Mouse (Mus musculus) adrenal gland, adult 18-20 months (tissue): ENCODE measurements at regions not wholly inside any gene's neighbourhood (a gene's known extent, or its start where the extent isn't known, plus 50 kb on each side); places are given as distances from the start of the nearest gene placed in this dataset.

Experiments
- DNase-seq, 2 experiments: peaks; one replicate each; pipeline ENCODE4 v3.0.0; 2021 to 2022; ENCODE audit warnings: low spot score in 2 of 2

DNA sequence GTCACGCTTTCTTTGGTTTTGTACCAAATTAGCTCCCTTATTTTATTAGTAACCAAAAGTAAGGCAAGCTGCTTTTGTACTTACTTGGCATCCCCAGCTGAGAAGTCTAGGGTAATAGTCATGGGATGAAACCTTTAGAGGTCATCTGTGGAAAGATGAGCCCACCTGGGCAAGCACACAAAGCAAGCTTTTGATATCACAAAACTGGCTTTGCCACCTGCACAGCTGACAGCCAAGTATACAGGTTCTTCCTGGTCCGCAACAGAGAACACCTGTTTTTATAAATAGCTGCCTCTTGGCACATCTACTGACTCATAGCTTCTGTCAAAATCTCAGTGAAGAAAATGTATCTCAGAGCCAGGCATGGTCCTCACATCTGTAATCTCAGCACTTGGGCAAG lies 197.2 kb downstream of the Arl4a start:
- DNase-seq = no peak

DNA sequence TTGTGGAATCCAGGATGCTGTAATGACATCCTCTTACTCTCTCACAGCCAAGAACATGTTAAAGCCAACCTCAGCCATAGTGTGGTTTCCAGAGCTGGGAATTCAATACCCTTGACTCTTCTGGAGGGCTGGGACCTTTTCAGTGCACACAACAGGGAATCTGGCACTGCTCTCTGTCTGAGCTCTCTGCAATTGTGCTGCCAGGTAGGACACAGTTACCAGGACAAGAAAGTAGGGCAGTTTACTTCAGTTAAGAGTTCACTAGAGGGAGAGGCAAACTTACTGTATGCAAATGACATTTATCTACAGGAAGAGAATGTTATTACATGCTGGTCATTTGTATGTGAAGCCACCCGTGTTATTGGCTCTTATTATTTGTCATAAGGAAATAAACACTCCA lies 197.6 kb downstream of the Arl4a start:
- DNase-seq = no peak

DNA sequence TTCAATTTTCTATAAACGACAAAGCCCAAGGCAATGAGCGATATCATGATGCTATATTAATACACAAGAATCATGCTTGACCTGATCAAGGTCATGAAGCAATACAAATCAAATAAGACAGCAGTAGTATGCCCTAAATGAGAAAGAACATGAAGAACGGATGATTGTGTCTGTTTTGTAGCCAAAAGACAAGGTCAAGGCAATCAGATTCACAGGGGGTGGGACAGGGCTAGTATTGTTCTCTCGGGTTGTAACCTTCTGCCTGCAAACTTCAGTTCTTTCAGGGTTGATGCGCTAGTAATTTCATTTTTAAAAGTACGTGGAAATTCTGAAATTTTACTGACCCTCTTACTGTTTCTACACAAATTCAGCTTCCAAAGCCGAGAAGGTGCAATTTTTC lies 206.7 kb downstream of the Arl4a start:
- DNase-seq = no peak

DNA sequence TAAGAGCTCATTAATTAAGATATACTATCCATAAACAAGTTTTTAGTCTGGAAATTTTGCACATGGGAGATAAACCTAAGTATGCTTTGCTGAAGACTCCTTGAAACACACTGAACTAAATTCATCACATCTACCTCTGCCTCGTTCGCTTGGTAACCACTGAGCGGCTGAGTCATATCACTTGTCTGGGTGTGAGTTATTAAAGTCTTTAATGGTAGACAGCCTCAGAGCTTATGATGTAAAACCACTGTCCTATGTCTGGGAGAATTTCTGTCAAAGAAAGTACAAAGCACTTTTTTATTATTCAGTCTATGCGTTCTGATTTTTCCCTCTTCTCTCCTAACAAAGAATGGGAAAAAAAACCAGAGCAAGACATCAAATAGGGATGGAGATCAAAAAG lies 207.3 kb downstream of the Arl4a start:
- DNase-seq = no peak

DNA sequence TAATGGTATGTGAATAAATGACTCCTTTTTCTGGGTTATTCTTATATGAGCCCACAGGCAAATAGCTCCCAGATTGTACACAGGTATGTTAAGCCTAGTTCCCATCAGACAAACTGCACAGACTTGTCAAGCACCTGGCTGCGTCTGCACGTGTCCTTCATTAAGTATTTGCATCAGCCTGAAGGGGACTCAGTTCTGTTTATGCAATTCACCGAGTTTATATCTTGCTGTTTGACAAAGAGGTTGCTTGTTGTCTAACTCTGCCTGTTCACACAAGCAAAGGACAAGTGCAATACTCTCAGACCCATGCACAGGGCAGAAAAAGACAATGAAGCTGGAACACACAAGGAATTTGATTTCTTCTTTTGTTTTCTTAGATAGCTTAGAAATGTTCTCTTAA lies 215.2 kb downstream of the Arl4a start:
- no peak for DNase-seq

DNA sequence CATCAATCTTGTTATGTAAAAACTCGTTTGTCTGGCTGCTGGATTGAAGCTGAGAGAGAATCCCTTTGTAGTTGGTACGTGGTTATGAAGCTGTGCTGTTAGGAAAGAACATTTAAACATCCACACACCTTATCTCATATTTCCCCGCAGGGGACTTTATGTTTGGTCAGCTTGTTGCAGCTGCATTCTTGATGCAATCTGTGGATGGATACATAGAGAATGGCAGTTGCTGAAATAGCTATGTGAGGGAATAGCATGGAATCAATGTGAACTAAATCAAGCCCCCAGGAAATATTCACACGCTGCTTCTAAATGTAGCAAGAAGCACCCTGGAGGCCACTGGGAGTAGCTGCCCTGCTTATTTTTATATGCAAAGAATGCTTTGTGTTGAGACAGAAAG lies 236.3 kb downstream of the Arl4a start:
- no peak for DNase-seq

DNA sequence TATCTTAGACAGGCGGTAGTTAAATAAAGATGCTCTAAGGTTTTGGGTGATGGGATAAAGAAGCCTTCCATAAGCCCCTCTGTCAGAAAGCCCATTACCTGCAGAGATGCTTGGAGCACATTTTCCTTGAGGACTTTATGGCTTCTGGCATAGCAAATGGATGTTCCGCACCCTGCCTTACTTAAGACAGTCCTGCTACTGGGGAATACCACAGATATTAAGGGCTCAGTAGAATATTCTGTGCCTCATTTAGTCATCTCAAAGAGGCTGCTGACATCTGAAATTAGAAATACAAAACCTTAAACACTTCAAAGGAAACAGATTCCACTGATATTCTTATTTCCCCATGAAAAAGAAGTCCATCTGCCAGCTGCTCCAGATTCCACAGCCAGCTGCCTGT lies 240.0 kb downstream of the Arl4a start:
- no peak for DNase-seq

DNA sequence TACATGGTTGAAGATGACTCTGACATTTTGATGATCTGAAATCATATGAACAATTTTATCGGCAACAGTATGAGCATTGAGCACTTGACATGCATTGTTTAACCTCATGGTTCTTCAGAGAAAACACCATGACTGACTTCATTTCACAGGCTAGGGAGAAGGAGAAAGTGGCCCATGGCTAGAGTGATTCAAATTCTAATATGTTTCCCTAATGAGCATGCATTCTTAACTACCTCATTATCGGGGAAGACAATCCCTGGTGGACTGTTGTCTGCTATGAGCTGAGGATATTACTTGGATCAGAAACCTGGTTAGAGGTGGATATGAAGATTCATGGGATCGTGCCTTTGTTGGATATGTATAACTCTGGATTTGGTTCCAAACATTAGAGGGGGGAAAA lies 240.9 kb downstream of the Arl4a start:
- DNase-seq = no peak

DNA sequence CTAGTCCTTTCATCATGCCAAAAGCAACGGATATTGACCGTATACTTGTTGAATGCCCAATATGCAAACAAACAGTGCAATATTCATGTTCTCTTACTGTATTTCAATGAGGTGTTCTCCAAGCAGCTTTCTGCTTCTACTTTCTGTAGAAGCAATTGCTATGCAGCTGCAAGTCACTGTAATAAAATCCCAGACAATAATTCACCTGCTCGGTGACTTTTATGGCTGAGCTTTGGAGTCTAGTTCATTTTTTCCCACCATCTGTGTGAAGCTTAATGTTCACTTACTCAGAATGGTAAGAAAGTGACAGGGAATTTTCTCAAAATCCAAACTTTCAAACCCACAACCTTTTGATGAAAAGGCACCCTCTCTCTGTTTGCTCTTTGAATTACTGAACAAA lies 252.8 kb downstream of the Arl4a start:
- DNase-seq = no peak

DNA sequence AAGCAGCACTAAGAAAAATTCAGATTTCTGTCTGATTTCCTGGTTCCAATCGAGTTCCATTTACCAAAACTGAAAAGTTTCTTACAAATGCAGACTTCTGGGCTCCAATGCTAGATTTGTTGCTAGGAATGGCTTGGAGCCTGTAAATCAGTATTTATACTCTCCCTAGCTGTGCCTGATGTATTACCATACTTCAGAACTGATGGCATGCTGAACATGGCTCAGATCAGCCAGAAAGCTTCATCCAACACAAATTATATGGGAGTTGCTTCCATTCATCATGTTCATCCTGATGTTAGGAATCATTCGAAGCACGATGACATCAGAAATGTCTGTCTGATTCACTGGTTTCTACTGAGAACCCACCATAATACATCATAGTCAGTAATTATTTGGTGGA lies 253.3 kb downstream of the Arl4a start:
- DNase-seq = no peak

DNA sequence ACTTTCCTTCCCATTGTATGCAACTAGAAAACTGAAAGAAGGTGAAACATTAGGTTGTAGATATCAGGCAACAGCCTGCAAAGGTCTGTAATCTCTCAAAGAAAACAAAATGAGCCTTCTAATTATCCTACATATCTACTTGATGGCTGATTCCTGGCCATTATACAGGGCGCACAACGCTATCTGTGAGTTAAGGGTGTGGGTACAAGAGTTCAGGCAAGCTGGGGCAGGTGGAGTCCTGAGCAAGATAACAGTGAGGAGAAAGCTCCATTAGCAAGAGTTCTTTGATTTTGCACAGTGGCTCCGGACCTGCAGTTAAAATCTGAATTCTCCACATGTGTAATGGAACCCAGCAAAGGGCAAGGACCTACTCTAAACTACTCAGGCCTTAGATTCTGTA lies 261.7 kb downstream of the Arl4a start:
- DNase-seq = no peak

DNA sequence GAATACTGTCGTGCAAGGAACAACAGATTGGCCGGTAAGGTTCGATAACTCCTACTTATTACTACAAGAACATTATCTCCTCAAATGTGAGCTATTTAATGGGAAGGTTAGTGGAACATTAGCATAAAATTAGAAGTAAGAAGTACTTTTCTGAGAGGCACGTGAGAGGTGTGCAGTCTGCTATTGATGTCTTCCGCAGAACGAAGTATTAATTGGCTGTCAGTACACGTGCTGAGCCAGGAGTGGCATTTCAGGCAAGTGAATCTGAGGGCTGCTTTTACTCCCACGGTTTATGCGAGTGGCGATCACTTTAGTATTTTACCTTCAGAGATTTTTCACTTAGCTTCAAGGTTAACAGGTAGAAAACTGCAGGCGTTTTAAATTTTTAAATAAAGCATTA lies 270.8 kb downstream of the Arl4a start:
- no peak for DNase-seq

DNA sequence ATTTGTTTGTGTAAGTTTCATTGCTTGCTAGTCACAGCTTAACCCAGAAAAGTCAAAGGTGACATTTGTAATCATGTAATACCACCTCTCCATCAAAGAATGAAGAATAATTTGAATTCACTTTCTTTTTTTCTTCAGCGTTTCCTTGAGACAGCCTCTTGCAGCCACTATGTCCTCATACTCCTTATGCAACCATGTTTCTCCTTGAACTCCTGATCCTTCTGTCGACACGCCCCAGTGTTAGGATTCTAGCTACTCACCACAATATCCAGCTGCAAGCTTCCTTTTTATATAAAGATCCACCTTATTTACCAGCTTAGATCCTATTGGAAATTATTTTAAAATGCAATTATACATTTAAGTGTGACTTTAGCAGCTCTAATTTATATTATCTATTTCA lies 274.3 kb downstream of the Arl4a start:
- DNase-seq = no peak

DNA sequence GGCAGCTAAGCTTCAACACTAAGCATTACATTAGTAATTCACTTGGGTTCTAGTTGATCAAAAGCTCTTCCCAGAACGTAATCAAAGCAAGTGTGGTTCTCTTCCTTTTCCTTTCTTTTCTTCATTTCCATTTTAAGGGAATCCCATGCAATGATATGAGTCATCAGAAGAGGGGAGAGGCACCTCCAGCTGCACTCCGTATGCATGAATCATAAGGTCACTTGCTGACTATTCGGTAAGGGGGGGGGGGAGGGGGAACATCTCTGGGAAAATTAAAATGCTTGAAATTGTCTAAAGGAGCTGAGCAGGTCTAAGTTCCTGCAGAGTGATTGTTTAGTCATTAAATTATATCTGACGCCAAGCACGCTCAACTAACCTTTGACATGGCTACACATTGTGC lies 275.9 kb downstream of the Arl4a start:
- no peak for DNase-seq

DNA sequence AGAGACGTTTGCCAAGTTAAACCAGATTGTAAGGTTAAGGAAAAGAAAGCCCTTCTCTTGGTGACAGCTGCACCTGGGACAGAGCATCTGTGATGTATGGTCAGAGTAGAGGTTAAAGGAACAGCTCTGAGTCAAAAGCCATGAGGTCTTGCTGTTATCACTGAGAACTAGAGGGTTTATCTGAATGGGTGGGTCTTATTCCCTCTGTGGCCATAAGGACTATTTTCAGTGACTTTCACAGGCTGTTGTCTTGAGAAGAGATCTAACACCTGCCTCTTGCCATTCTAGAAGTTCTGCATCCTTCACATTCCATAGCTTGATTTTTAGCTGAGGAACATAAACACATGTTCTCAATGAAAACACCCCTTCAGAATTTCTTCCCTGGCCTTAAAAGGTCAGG lies 276.5 kb downstream of the Arl4a start:
- no peak for DNase-seq

DNA sequence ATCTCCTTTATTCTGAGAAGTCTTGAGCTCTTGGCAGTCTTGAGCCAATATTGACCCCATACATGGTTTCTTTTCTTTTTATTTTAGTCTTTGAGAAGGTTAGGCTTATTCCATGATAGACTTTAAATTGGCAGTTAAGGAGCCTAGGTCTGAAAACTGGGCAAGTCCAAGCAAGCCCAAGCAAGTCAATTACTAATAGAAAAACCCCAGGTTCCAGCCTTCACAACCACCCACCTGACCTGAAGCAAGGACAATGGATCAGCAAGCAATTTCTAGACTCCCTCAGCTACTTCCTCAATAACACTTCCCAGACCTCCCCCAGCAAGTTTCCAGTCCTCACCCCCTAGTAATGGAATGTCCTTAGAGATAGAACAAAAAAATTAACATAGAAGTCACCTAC lies 279.9 kb downstream of the Arl4a start:
- no peak for DNase-seq

DNA sequence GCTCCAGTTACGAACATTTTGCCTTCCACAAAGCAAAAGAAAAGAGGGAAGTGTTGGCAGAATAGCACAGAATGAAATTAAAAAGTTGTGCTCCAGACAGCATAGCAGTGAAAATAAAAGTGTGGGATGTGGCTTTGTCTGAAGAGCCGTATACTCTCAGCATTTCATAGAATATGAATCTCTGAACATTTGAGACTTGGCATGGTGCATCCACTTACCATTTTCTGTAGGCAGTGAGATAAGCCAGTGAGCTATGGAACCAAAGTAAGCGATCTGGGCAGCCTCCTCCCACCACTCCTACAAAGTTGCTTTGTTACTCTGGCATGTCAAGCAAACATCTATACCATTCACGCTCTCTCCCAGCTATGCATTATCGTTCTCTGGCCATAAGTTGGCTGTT lies 286.0 kb downstream of the Arl4a start:
- no peak for DNase-seq

DNA sequence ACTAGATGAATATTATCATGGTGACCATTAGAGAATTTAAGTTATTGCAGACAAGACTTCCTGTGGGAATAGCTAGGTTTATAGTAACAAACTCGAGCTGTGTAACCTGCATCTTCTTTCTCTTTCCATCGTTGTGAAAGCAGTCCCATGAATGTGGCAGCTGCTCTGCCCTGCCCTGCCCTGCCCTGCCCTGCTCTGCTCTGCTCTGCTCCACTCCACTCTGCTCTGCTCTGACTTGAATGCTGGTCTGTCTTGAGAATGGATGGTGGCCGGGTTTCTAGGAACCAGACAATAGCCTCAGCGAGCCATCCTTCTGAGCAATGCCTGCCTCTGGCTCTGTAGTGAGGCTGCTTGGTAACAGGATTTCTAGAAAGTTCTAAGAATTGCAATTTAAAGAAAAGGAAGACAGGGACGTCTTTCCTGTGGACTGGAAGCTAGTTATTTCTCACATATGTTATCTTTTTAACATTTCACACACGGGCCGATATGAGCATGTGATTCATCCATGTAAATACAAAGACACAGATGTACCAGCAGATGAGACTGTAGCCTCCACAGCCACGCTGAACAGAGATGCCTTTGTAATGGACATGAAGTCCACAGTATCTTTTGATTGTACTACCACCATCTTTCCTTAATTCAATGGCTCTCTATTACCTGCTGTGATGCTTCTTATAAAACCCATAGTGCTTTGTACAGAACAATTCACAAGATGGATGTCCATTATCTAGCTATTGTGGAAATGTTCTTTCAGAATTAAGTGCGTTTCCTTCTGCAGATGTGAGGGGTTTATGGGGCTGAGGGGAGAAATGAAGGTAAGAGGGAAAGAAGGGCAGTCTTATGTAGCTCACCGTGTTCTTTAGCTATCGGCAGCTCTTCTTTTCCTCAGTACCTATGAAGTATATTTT lies 295.4 kb downstream of the Arl4a start:
- no peak for DNase-seq

DNA sequence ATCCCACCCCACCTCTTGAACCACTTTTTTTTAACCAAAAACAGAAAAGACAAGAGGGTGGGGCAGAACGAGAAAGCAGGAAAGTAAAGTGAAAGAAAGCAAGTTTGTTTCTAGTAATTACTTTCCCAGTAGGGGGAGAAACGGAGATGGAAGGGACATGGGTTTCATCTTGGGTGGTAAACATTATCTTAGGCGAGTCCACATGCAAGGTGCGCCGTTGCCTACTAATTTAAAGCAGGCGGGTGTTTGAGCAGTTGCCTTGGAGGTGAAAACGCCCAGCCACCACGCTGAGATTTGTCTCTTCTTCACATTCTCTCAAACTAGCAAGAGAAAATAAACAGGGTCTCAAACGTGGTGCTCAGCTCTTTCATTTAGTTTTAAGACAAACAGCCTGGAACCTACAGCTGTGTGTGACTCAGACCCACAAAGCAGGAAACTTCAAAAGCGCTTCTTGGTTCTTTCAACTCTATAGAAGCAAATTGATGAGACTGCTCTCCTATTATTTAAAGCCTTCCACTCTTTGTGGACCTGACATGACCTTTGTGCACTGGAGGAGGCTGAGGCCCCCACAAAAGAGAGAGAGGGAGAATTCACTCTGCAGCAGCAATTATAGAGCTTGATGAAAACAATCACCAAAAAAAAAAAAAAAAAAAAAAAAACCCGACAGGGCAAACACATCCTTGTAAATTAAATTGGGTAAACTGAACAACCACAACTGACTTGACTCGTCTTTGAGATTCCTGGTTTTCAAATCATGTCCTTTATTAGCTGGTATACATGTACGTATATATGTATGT lies 296.6 kb downstream of the Arl4a start:
- DNase-seq = no peak

DNA sequence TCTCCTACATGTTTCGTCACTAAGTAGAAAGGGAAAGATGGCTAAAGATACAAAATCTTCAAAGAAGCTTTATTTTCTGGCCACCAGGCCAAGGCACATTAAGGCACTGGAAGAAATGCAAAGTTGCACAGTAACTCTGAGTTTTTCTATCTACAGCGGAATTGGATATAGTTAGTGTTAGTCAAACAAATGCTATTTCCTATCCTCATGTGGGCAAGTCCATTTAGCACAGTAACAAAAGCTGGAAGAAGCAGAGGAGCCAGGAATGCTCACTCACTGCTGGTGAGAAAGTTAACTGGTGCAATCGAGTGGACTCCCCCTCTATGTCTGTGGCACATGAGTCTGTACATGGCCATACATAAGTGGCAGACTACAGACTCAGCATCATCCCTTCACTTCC lies 300.9 kb downstream of the Arl4a start:
- DNase-seq = no peak

DNA sequence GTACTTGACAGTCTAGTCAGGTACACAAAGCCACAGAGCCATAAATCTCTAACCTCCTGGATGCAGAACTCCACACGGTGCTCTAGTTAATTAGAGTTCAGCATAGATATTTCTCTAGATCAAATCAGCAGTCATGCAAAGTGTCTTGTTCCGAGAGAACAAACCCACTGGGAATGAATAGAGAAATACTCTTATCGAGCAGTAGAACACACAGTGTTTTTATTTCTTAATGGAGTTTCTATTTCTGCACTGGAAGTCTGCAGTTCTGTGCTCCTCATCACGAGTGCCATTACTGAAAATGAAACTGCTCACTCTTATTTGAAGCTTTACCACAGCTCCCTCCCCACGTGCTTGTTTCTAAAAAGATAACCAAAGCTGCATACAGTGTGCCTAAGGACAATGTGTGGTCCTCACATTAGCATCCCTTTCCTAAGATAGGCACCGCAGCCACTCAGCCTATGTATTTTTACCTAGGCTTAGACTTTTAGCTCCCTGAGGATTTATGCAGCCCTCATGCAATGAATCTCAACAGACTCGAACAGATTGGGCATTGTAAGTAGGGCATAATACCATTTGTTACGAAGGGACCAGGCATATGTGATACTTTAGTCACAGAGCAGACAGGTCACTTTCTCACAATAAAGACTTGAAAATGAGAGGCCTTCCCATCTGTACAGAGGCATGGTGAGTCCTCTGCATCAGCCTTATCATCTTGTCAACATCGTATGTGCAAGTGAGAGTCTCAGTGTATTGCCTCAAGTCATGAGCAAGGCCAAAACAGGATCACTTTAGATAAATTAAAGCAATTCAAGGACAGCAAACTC lies 301.5 kb downstream of the Arl4a start:
- no peak for DNase-seq

DNA sequence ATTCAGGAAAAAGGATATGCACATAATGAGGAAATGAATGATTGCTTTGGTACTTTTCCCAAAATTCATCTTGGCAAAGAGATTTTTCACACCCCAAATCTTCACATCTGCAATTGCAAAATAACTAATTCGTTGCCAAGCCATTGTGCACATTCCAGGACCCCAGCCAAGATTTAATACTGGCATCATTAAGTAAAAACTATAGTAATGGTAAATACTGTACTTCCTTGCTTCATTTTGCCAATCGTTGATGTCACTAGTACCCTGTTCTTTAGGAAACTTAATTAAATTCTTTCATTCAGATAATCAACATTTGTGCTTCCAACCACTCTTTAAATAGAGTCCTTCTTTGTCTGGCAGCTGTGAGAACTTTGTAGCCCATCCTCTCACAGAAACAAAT lies 303.6 kb downstream of the Arl4a start:
- no peak for DNase-seq
